Mouse (Mus musculus) neural tube, embryonic 15.5 days (tissue): ENCODE data around the gene Adamts17. TPM values are rescaled to one million over a fixed set of nuclear protein-coding genes. Genes with fewer than 3 reads are reported as not detected.

Source experiments
- ATAC-seq: fragments of 200-750 bp; cut with Nextera tagmentation; 2 replicates; pipeline ENCODE4 v1.8.0; 2017; ENCODE audit warnings: mild to moderate bottlenecking, moderate TSS enrichment, moderate library complexity; ENCODE audit not compliant: low FRiP score
- H3K27ac ChIP-seq: fragments of 300-500 bp; sonication (generic); replicated peaks from 2 replicates; pipeline ENCODE4 v1.5.1; 2015; ENCODE audit warnings: mild to moderate bottlenecking, inconsistent platforms
- H3K27me3 ChIP-seq: fragments of 300-500 bp; sonication (generic); replicated peaks from 2 replicates; pipeline ENCODE4 v1.6.1; 2015; ENCODE audit warnings: inconsistent platforms
- H3K36me3 ChIP-seq: fragments of 300-500 bp; sonication (generic); 2 replicates; pipeline ENCODE4 v1.6.1; 2015; ENCODE audit warnings: inconsistent platforms
- H3K4me1 ChIP-seq: fragments of 300-500 bp; sonication (generic); 2 replicates; pipeline ENCODE4 v1.6.1; 2015; ENCODE audit warnings: inconsistent platforms
- H3K4me2 ChIP-seq: fragments of 300-500 bp; sonication (generic); 2 replicates; pipeline ENCODE4 v1.6.1; 2015; ENCODE audit warnings: inconsistent platforms, mild to moderate bottlenecking, moderate library complexity
- H3K4me3 ChIP-seq: fragments of 300-500 bp; sonication (generic); replicated peaks from 2 replicates; pipeline ENCODE4 v1.5.1; 2015; ENCODE audit warnings: mild to moderate bottlenecking, inconsistent platforms
- H3K9ac ChIP-seq: fragments of 300-500 bp; sonication (generic); replicated peaks from 2 replicates; pipeline ENCODE4 v1.6.1; 2015; ENCODE audit warnings: mild to moderate bottlenecking, inconsistent platforms
- H3K9me3 ChIP-seq: fragments of 300-500 bp; sonication (generic); replicated peaks from 2 replicates; pipeline ENCODE4 v1.6.1; 2016; ENCODE audit warnings: inconsistent platforms
- WGBS: fragments of 180-500 bp; shearing (Covaris S2); methylation state at CpG from one replicate; pipeline ENCODE4 v1.1.7; 2015; ENCODE audit warnings: mixed read lengths; 5-methylcytosine and 5-hydroxymethylcytosine counted together
- polyA plus RNA-seq: library from polyadenylated mRNA; unstranded; fragments of >200 nt; fragmentation: Nextera tagmentation; extraction: Ambion mirVana; gene quantifications from 2 replicates; pipeline ENCODE4 v1.2.1, GENCODE M21; 2015

The Adamts17 gene
- polyA plus RNA-seq, 1 experiment from 2014 or later: 7.1 TPM

- no peak overlapping the region for H3K4me3 ChIP-seq
- no peak overlapping the region for H3K4me2 ChIP-seq
- no peaks in the 10 kb centered on the region for H3K9me3 ChIP-seq
- no peak for ATAC-seq
- H3K4me1 ChIP-seq: no peaks in the 10 kb centered on the region; the same call in 1 of the 2 replicates
- H3K27me3 ChIP-seq: no peaks in the 10 kb centered on the region
- H3K9ac ChIP-seq: no peak overlapping the region
- WGBS: 93% methylated on average over 4 of the region's 4 CpGs
- no peak overlapping the region for H3K27ac ChIP-seq
- H3K36me3 ChIP-seq: no peaks in the 10 kb centered on the region
These were observed 27.2 kb upstream of the Adamts17 start for GRCm38 (mm10) chr7:66812289-66812688.

DNA sequence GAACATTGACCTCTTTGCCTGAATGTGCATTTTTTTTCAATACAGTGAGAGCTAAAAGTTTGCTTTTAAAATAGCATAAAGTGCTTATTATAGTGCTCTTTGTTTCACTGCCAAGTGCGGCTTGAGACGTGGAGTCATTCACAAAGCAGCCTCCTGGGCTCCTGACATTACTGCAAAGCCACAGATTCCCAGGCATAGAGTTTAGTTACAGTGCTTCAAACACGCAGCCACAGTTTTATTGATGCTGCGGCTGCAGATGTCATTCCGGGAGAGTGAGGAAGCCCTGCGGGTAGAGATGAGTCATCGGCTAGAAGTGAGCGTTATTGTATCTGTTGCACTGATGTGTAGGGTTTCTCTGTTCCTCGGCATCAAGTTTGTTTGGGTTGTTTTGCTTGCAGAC lies 26.8 kb upstream of the Adamts17 start:
- Histone ChIP-seq H3K9me3 (no peaks in the 10 kb centered on the region), H3K4me3 (no peak overlapping the region), H3K27me3 (no peaks in the 10 kb centered on the region), H3K27ac (no peak overlapping the region), H3K4me2 (no peak overlapping the region), H3K9ac (no peak overlapping the region), H3K4me1 (no peaks in the 10 kb centered on the region; the same call in 1 of the 2 replicates), H3K36me3 (no peaks in the 10 kb centered on the region)
- 44% methylated on average over 9 of the region's 9 CpGs for WGBS
- no peak for ATAC-seq

DNA sequence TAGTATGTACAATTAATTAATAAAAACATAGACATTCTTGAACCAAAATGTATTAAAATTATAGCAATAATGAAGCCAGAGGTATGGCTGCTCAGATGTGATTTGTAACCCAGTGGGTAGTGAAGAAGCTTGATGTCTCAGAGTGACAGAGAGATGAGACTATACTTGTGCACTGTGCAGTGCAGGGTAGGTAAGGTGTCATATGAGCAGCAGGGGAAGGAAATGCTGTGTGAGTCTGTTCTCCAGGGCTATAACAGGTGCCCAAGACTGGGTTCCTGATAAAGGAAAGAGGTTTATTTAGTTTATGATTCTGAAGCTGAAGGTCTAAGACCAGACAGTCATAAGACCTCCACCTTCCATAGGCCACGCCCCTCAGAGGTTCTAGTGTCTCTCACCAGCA lies 26.4 kb upstream of the Adamts17 start:
- no peak overlapping the region for H3K4me3 ChIP-seq
- no peak for ATAC-seq
- no peaks in the 10 kb centered on the region for H3K9me3 ChIP-seq
- no peak overlapping the region for H3K27ac ChIP-seq
- no peak overlapping the region for H3K4me2 ChIP-seq
- no peaks in the 10 kb centered on the region for H3K27me3 ChIP-seq
- H3K9ac ChIP-seq: no peak overlapping the region
- H3K36me3 ChIP-seq: no peaks in the 10 kb centered on the region
- no peaks in the 10 kb centered on the region; the same call in 1 of the 2 replicates for H3K4me1 ChIP-seq
- 84% methylated on average over 1 of the region's 1 CpGs for WGBS

- H3K36me3 ChIP-seq: no peaks in the 10 kb centered on the region
- H3K27me3 ChIP-seq: no peaks in the 10 kb centered on the region
- H3K4me2 ChIP-seq: no peak overlapping the region
- H3K27ac ChIP-seq: no peak overlapping the region
- no peak overlapping the region for H3K9ac ChIP-seq
- no peaks in the 10 kb centered on the region; the same call in 1 of the 2 replicates for H3K4me1 ChIP-seq
- 89% methylated on average over 6 of the region's 6 CpGs for WGBS
- no peak for ATAC-seq
- no peaks in the 10 kb centered on the region for H3K9me3 ChIP-seq
- no peak overlapping the region for H3K4me3 ChIP-seq
These were observed 24.0 kb upstream of the Adamts17 start for GRCm38 (mm10) chr7:66815526-66815925.

- H3K27ac ChIP-seq: no peak overlapping the region
- H3K4me1 ChIP-seq: no peaks in the 10 kb centered on the region
- no peaks in the 10 kb centered on the region for H3K9me3 ChIP-seq
- no peaks in the 10 kb centered on the region for H3K36me3 ChIP-seq
- no peak overlapping the region for H3K9ac ChIP-seq
- WGBS: 25% methylated on average over 6 of the region's 6 CpGs
- H3K4me3 ChIP-seq: no peak overlapping the region
- no peak overlapping the region for H3K4me2 ChIP-seq
- H3K27me3 ChIP-seq: no peaks in the 10 kb centered on the region
- ATAC-seq: no peak
These were observed 19.5 kb upstream of the Adamts17 start for GRCm38 (mm10) chr7:66820034-66820433.

GRCm38 (mm10) chr7:66830803-66831202 lies 8.7 kb upstream of the Adamts17 start:
- Histone ChIP-seq H3K27me3 (peaks cover 3% of the 10 kb centered on the region; the same call in 1 of the 2 replicates), H3K9ac (no peak overlapping the region), H3K4me2 (no peak overlapping the region), H3K4me3 (no peak overlapping the region), H3K9me3 (no peaks in the 10 kb centered on the region), H3K36me3 (no peaks in the 10 kb centered on the region), H3K27ac (no peak overlapping the region), H3K4me1 (no peaks in the 10 kb centered on the region)
- WGBS: 82% methylated on average over 5 of the region's 5 CpGs
- no peak for ATAC-seq

- no peaks in the 10 kb centered on the region for H3K36me3 ChIP-seq
- no peak overlapping the region for H3K9ac ChIP-seq
- H3K4me3 ChIP-seq: no peak overlapping the region
- ATAC-seq: no peak
- 67% methylated on average over 5 of the region's 5 CpGs for WGBS
- no peaks in the 10 kb centered on the region for H3K4me1 ChIP-seq
- H3K27ac ChIP-seq: no peak overlapping the region
- peaks cover 3% of the 10 kb centered on the region; the same call in 1 of the 2 replicates for H3K27me3 ChIP-seq
- H3K4me2 ChIP-seq: no peak overlapping the region
- H3K9me3 ChIP-seq: no peaks in the 10 kb centered on the region
These were observed 8.2 kb upstream of the Adamts17 start for GRCm38 (mm10) chr7:66831295-66831694.

GRCm38 (mm10) chr7:66840008-66840719 lies 629 bp downstream of the Adamts17 start:
- Histone ChIP-seq H3K27me3 (peaks cover 9% of the 10 kb centered on the region), H3K9me3 (no peaks in the 10 kb centered on the region), H3K9ac (peak overlapping the region; percentile 77), H3K36me3 (no peaks in the 10 kb centered on the region), H3K4me2 (peak overlapping the region; percentile 99), H3K4me1 (peaks cover 23% of the 10 kb centered on the region), H3K27ac (peak overlapping the region; percentile 80), H3K4me3 (peak overlapping the region; percentile 75)
- under 1% methylated on average over 68 of the region's 76 CpGs for WGBS
- ATAC-seq: peak; percentile 70

DNA sequence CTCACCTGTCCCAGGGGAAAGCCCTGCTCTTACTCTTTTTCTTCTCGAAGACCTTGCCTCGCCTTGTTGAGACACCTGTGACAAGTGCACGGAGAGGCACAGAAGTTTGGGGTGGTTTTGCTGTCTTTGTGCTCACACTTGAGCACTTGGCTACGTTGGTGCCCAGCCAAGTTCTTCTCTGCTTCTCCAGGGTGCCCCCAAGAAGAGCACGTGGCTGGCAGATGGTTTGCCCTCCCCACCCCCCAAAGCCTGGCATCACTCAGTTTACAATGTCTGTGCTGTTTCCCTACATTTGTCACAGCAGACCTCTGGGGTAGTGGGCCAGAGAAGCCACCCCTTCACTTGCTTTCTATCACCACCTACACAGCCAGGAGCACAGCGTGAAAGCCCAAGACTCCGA lies 1.6 kb downstream of the Adamts17 start:
- Histone ChIP-seq H3K4me3 (peak overlapping the region; percentile 75), H3K9ac (no peak overlapping the region), H3K27ac (no peak overlapping the region), H3K36me3 (no peaks in the 10 kb centered on the region), H3K4me2 (peak overlapping the region; percentile 99), H3K4me1 (peaks cover 23% of the 10 kb centered on the region), H3K9me3 (no peaks in the 10 kb centered on the region), H3K27me3 (peaks cover 8% of the 10 kb centered on the region)
- 74% methylated on average over 7 of the region's 7 CpGs for WGBS
- no peak for ATAC-seq

DNA sequence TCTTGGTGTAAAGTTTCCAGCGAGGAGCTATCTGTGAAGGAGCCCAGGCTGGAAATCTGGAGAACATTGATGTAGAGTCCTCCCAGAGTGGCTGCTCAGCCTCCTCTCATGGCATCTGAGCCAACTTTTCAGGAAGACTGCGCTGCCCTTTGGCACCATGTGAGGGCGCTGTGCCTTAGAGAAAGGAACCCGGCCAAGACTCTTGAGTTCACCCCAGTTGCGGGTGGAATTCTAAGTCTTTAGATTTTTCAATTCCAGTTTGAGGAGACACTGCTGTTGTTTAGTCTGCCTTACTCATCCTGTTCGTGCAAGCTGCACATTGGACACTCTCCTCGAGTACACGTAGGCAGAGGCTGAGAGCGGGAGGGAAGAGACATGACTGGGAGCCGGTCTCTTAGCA lies 2.5 kb downstream of the Adamts17 start:
- ATAC-seq: no peak
- H3K27ac ChIP-seq: no peak overlapping the region
- H3K36me3 ChIP-seq: no peaks in the 10 kb centered on the region
- H3K9ac ChIP-seq: no peak overlapping the region
- WGBS: 60% methylated on average over 10 of the region's 10 CpGs
- peaks cover 23% of the 10 kb centered on the region for H3K4me1 ChIP-seq
- peak overlapping the region; percentile 99; the same call in 1 of the 2 replicates for H3K4me2 ChIP-seq
- peaks cover 8% of the 10 kb centered on the region for H3K27me3 ChIP-seq
- no peaks in the 10 kb centered on the region for H3K9me3 ChIP-seq
- H3K4me3 ChIP-seq: no peak overlapping the region

DNA sequence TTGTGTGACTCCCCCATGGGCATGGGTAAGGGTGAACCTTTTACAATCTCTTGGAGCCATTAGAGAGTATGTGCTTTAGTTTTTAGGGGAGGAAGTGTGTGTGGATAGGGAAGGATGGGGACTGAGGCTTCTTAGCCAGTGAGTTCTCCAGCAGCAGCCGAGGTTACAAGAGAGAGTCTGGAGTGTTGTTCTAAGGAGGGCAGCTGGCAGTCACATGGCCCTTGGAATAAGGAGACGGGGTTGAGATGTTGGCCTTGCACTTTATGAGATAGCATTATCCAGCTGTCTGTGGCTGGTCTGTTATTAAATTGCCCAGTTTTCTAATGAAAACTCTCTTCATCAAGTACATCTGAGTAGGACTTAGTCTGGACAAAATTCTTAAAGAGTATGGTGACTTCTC lies 4.3 kb downstream of the Adamts17 start:
- 90% methylated on average over 2 of the region's 2 CpGs for WGBS
- Histone ChIP-seq H3K36me3 (no peaks in the 10 kb centered on the region), H3K9me3 (no peaks in the 10 kb centered on the region), H3K9ac (no peak overlapping the region), H3K4me3 (no peak overlapping the region), H3K27ac (no peak overlapping the region), H3K4me2 (no peak overlapping the region), H3K4me1 (peaks cover 23% of the 10 kb centered on the region), H3K27me3 (0 out of 2 replicates have a peak, but pooled peaks cover 3% of the 10 kb centered on the region)
- ATAC-seq: no peak

DNA sequence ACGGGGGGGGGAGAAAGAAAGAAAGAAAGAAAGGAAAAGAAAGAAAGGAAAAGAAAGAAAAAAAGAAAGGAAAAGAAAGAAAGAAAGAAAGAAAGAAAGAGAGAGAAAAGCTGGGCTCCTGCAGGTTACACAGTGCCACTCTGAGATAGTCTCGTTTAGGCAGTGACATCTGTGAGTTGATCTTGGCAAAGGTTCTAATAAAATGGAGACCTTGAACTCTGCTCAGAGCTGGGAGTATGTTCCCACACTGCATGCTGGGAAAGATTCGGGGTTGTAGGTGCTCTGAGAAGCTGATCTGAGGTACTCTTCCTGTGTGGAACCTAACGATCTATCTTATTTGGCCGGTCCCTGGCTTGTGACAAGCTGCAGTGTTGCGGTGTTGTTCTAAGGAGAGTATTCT lies 7.0 kb downstream of the Adamts17 start:
- Histone ChIP-seq H3K9ac (no peak overlapping the region), H3K4me2 (no peak overlapping the region), H3K36me3 (0 out of 2 replicates have a peak, but pooled peaks cover 3% of the 10 kb centered on the region), H3K27me3 (no peaks in the 10 kb centered on the region), H3K9me3 (no peaks in the 10 kb centered on the region), H3K27ac (no peak overlapping the region), H3K4me1 (peaks cover 5% of the 10 kb centered on the region), H3K4me3 (no peak overlapping the region)
- WGBS: 84% methylated on average over 6 of the region's 6 CpGs
- no peak for ATAC-seq
